In genomic region chr12:111071477-111072152, GRCm38 (mm10) we compare ENCODE assay signal across 8 mouse cellular contexts. TPM values are rescaled to one million over a fixed set of nuclear protein-coding genes. Genes with fewer than 3 reads are reported as not detected.
A peak's percentile ranks its signal among the peaks of the same experiment; 100 is the strongest.
DNase-seq lines count a peak whose midpoint lies in the region; ATAC-seq and TF ChIP-seq lines count a peak whose summit lies in the region.

No protein-coding gene starts in this region.

- peak; percentile 37 to 42 for DNase-seq in left cerebral cortex, postnatal 14 days (ENCODE audit: low spot score in 2 of 2)
- DNase-seq in left cerebral cortex, adult 18-20 months (ENCODE audit: low spot score in 2 of 2) = no peak
- DNase-seq in heart, postnatal 36 days = peak; percentile 34
- peak; percentile 9 for DNase-seq in liver, embryonic 13.5 days
- DNase-seq in urinary bladder, postnatal 4 days (ENCODE audit: low spot score in 2 of 2) = no peak

- 63% methylated on average over 10 of the region's 10 CpGs for WGBS in liver, embryonic 13.5 days (ENCODE audit: insufficient replicate concordance)
- WGBS in small intestine, adult 2 months = 81% methylated on average over 10 of the region's 10 CpGs
- WGBS in midbrain, embryonic 13.5 days = 86% methylated on average over 10 of the region's 10 CpGs

- TF ChIP-seq CTCF in bone marrow macrophage, adult 2 months (IDR thresholded peaks at IDR 0.05; ENCODE audit: low read depth, low read length) = no peak
- TF ChIP-seq CTCF in small intestine, adult 2 months (IDR thresholded peaks at IDR 0.05; ENCODE audit: extremely low read depth, insufficient read length, insufficient replicate concordance, low read depth, low read length) = no peak

- peak overlapping the region; percentile 96 for H3K27ac ChIP-seq in bone marrow macrophage, adult 2 months (ENCODE audit: insufficient read depth, low read depth, low read length)
- H3K27ac ChIP-seq in liver, embryonic 13.5 days = no peak overlapping the region
- H3K27ac ChIP-seq in small intestine, adult 2 months (ENCODE audit: insufficient read depth, low read depth, low read length) = peak overlapping the region; percentile 66
- H3K27ac ChIP-seq in midbrain, embryonic 13.5 days = no peak overlapping the region

- H3K36me3 ChIP-seq in liver, embryonic 13.5 days = 0 out of 2 replicates have a peak, but pooled peaks cover 16% of the 10 kb centered on the region
- H3K36me3 ChIP-seq in small intestine, adult 2 months (ENCODE audit: control insufficient read depth, insufficient read depth, low read length) = peaks cover 15% of the 10 kb centered on the region
- H3K36me3 ChIP-seq in midbrain, embryonic 13.5 days = no peaks in the 10 kb centered on the region

- no peak overlapping the region for H3K9ac ChIP-seq in liver, embryonic 13.5 days
- H3K9ac ChIP-seq in midbrain, embryonic 13.5 days (replicated peaks) = no peak overlapping the region

- H3K4me2 ChIP-seq in liver, embryonic 13.5 days = no peak overlapping the region
- no peak overlapping the region for H3K4me2 ChIP-seq in midbrain, embryonic 13.5 days (replicated peaks)

- H3K4me3 ChIP-seq in bone marrow macrophage, adult 2 months (ENCODE audit: insufficient read depth, low read length) = peak overlapping the region; percentile 49
- H3K4me3 ChIP-seq in liver, embryonic 13.5 days (replicated peaks) = no peak overlapping the region
- H3K4me3 ChIP-seq in small intestine, adult 2 months (ENCODE audit: low read depth, low read length) = peak overlapping the region; percentile 10; the same call in 1 of the 2 replicates
- H3K4me3 ChIP-seq in midbrain, embryonic 13.5 days (replicated peaks) = no peak overlapping the region

- TF ChIP-seq POLR2A in bone marrow macrophage, adult 2 months (IDR thresholded peaks at IDR 0.05; ENCODE audit: borderline replicate concordance, low read depth, low read length) = no peak
- no peak for TF ChIP-seq POLR2A in small intestine, adult 2 months (IDR thresholded peaks at IDR 0.05; ENCODE audit: low read depth, low read length)

- ATAC-seq in liver, embryonic 13.5 days (ENCODE audit: low read depth) = peak; percentile 53; the same call in 1 of the 2 replicates
- ATAC-seq in midbrain, embryonic 13.5 days = no peak

- intact Hi-C loops in left cerebral cortex, postnatal 14 days (cut with DNase I) = no loop called here
- intact Hi-C loops in heart, postnatal 36 days (cut with DNase I) = no loop called here

- no peaks in the 10 kb centered on the region for H3K9me3 ChIP-seq in liver, embryonic 13.5 days (replicated peaks)
- H3K9me3 ChIP-seq in midbrain, embryonic 13.5 days = no peaks in the 10 kb centered on the region

- no peaks in the 10 kb centered on the region for H3K27me3 ChIP-seq in liver, embryonic 13.5 days
- H3K27me3 ChIP-seq in small intestine, adult 2 months (ENCODE audit: control insufficient read depth, insufficient read depth, low read length) = no peaks in the 10 kb centered on the region
- no peaks in the 10 kb centered on the region for H3K27me3 ChIP-seq in midbrain, embryonic 13.5 days

- peaks cover 18% of the 10 kb centered on the region for H3K4me1 ChIP-seq in bone marrow macrophage, adult 2 months (ENCODE audit: control insufficient read depth, insufficient read depth, low read length)
- peaks cover 28% of the 10 kb centered on the region for H3K4me1 ChIP-seq in liver, embryonic 13.5 days (replicated peaks)
- no peaks in the 10 kb centered on the region for H3K4me1 ChIP-seq in small intestine, adult 2 months (ENCODE audit: control insufficient read depth, insufficient read depth, insufficient read length, low read length)
- H3K4me1 ChIP-seq in midbrain, embryonic 13.5 days (replicated peaks) = 0 out of 2 replicates have a peak, but pooled peaks cover 2% of the 10 kb centered on the region

RNA-seq across cellular contexts. Expression of gene Rcor1, which starts 32.5 kb away (rescaled TPM):
- 10 to 100 TPM; 17.9 to 18.8 TPM for total RNA-seq in left cerebral cortex, postnatal 14 days (2021)
- 10 to 100 TPM; 16.4 to 18.9 TPM for total RNA-seq in left cerebral cortex, adult 18-20 months (2021)
- polyA plus RNA-seq in bone marrow macrophage, adult 2 months (2012; ENCODE audit: insufficient read depth, insufficient read length, missing spikeins) = 26.2 and 33.8 TPM in 2 replicates
- 10 to 100 TPM; 15.0 to 16.0 TPM for total RNA-seq in heart, postnatal 36 days (2021)
- 5.8 and 6.1 TPM in 2 replicates for polyA plus RNA-seq in liver, embryonic 13.5 days (2015; fragmentation: Nextera tagmentation; extraction: Ambion mirVana)
- polyA plus RNA-seq in small intestine, adult 2 months (2012; rRNA removed) = 4.6 and 6.5 TPM in 2 replicates
- 6.0 and 6.5 TPM in 2 replicates for polyA plus RNA-seq in midbrain, embryonic 13.5 days (2015; fragmentation: Nextera tagmentation; extraction: Ambion mirVana)

Comparison
In these comparisons a context has a peak if more than half of its experiments do, and no peak if none do; other contexts are left out.
1. DNase-seq: peak in left cerebral cortex, postnatal 14 days (2 of 2), heart, postnatal 36 days (2 of 2) and liver, embryonic 13.5 days (single experiment); none in left cerebral cortex, adult 18-20 months (0 of 2) and urinary bladder, postnatal 4 days (0 of 2).
2. H3K27ac ChIP-seq: peak in bone marrow macrophage, adult 2 months (single experiment) and small intestine, adult 2 months (single experiment); none in liver, embryonic 13.5 days (single experiment) and midbrain, embryonic 13.5 days (single experiment).
3. H3K4me3 ChIP-seq: peak in bone marrow macrophage, adult 2 months (single experiment) and small intestine, adult 2 months (single experiment); none in liver, embryonic 13.5 days (single experiment) and midbrain, embryonic 13.5 days (single experiment).